Mouse (Mus musculus) adrenal gland, postnatal 25 days (tissue): ENCODE data around the gene Nars2. TPM values are rescaled to one million over a fixed set of nuclear protein-coding genes. Genes with fewer than 3 reads are reported as not detected.
A peak's percentile ranks its signal among the peaks of the same experiment; 100 is the strongest.
"Not testable (repeated sequence)": the region's sequence is repeated elsewhere in the genome, so short reads cannot be mapped to it uniquely, and the experiment has no call there.

Experiments used
- DNase-seq: peaks from one replicate; pipeline ENCODE4 v3.0.0; 2021; ENCODE audit warnings: mixed read lengths
- long read RNA-seq: library from polyadenylated mRNA; stranded (forward); transcript quantifications from one replicate; pipeline ENCODE4 v2.0.0, GENCODE M21; 2021
- total RNA-seq: library from RNA; stranded (reverse); gene quantifications from 2 replicates; pipeline ENCODE4 v1.2.3, GENCODE M21; 2021

Nars2 gene
- total RNA-seq: 19.3 and 19.9 TPM in 2 replicates
- long read RNA-seq, transcript Nars2-201 (14 exons, 3,778 nt): major isoform, 15 of 27 reads
- long read RNA-seq, partial matches to known transcripts: 5 of 27 reads
- long read RNA-seq, other reads (novel, unspliced or antisense): 7 of 27 reads

DNA sequence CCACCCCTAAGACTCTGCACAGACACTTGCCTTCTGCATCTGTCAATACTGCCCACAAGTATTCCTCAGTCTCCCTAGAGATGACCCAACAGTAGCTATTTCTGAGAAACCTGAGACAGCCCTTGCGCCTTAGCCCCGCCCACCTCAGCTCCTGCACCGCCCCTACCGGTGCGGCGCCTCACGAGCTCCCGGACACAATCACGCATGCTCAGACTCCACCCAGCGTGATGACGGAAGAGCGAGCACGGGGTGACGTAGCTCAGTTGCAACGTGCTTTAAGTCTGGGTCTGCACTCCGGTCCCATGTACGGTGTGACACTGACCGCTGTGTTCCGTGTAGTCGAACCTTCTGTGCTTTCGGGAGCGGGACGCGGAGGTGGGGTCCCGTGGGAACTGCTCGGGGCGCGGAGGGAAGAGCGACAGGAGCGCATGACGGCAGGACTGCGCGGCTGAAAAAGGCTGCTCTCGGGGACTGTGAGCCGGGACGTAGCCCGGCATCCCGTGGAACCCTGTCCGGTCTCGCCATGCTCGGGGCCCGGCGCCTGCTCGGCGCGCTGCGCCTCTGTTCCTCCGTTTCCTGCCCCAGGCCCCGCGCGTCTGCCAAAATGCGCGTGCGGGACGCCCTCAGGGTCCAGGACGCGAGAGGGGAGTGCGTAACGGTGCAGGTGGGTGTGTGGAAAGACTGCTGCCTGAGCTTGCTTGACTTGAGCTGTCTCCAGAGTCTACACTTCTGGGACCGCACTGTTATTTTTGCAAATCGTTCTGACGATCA lies at the start of gene Nars2:
Nars2 (plus strand) TSS at position 225 of the 771 bp plus-strand sequence.
- DNase-seq: peak; percentile 87

DNA sequence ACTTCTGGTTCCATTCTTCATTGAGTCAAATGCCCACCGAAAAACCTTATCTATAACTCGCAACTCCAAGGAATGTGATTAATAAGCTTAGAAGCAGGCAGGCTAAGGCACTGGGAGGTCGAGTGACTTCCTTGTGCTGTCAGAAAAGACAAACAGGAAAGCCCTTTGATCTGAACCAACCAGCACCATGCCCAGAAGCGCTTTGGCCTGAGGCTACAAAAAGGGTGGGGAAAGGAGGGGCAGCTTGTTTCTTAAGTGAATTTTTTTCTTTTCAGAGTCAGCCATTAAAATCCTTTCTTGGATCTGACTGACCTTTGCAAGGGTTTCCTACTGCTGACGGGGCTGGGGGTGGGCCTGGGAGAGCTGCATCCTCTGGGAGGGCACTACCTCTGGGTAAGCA lies 49.1 kb upstream of the Nars2 start:
- DNase-seq: no peak

DNA sequence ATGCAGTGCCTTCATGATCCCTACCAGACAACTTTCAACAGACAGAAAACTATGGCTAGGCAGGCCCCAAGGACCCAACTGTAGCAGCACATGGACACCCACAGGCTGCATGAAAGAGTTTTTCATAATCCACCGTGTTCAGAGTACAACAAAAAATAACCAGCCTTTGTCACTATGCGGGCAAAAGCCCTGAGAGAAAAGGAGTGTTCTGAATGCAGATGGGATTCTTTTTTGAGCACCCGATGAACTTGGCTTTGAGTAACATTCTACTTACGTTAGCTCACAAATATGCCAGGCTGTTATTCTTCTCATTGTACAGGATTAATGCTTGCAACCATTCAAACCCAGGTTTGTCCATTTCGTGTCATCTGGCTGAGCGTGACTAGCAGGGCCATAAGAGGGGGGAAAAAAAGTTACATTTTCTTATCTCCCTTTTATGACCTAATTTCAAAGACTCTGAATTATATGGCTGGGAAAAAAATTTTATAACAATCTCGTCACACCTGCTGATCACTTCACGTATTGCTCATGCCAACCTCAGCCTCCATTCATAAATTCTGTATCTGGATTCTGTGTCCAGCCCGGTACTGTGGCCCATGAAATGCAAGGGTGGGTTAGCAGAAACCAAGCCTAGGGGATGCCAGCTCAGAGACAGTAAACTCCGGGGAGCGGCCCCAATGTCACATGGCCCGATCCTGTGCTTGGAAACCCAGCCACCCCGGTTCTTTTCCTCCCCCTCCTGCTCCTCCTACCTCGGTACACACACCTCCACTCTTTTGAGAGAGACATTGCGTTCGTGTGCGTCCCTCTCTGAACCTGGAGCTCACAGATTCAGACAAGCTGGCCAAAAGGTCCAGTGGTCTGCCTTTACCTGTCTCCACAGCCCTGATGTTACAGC lies 48.0 kb upstream of the Nars2 start:
- no peak for DNase-seq

DNA sequence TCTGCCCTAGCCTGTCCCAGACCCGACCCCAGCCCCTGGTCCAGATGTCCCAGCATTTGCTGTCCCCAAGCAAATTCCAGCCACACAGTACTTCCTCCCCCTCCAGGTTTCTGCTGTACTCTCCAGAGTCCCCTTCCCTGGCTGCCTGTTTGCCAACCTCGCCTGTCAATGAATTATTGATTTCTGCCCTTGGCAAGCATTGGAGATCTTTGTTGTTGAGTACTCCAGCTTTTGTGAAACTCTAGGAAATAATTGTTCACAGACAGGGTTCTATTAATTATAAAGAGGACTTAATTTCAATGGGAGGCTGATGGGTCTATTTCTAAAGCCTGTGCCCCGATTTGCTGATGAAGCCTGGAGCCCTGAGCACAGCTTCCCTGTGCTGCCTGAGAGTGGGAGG lies 46.9 kb upstream of the Nars2 start:
- no peak for DNase-seq

DNA sequence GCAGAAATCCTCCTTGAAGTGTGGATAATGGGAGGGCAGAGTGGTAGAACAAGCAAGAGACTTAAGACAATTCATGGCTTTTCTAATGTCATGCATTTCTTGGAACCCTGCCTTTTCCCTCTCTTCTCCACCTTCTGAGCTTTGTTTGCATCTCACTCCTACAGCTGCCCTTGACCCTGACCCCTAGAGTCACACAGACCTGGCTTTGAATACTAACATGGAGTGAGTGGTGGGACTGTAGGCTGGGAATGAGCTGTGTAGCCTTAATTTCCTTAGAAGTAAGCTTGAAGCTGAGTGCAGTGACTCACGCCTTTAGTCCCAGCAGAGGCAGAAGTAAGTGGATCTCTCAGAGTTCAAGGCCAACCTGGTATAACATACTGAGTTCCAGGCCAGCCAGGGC lies 46.4 kb upstream of the Nars2 start:
- no peak for DNase-seq

DNA sequence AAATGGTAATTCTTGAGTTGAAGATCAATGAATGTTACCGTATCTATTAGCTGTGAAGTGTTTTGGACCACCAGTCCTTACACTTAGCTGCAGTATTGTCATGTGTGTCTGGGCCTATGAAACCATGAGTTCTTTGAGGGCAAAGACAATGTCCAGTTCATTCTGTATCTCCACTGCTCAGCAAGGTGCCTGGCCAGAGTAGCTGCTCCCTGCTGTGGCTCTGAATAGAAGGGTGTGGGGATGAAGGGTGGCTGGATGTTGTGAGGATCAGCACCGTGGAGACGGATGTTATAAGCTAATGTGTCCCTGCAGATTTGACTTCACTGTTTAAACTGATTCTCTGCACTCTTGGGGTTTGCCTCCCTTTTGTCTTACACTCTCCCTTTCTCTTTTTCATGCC lies 45.9 kb upstream of the Nars2 start:
- no peak for DNase-seq

DNA sequence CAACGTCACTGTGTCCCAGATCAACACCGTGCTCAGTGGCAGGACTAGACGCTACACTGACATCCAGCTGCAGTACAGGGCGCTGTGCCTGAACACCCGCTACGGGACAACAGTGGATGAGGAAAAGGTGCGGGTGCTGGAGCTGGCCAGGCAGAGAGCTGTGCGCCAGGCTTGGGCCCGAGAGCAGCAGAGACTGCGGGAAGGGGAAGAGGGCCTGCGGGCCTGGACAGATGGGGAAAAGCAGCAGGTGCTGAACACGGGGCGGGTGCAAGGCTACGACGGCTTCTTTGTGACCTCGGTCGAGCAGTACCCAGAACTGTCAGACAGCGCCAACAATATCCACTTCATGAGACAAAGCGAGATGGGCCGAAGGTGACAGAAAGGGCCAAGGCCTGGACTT lies 45.1 kb upstream of the Nars2 start:
- no peak for DNase-seq

DNA sequence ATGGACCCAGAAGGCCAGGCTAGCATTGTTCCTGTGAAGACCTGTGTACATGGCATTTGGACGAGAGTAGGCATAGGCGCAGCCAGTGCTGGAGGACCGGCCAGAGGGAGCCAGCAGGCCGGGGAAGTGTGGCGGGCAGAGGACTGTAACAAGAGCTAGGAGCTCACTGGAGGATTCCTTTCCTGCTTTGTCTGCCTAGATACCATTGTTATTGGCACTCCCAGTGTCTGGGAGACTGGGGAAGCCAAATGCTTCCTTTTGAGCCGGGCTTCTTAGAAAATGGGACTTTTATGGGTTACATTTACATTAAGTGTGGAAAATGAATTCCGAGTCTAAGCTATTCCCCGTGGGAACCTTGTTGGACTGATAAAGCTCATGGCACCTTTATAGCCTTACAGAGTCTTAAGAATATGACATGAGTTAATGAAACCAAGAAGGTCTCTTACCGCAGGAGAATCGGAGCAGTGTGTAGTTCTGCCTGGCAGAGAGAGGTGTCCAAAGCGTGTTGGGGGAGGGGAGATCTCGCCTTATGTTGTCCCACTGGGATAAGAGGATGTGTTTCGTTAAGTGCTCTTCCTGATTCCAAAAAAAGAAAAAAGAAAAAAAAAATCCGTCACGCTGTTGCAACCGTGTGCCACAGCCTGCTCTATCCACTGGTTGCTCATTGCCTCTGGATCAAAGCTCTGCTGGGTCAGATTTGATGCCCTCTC lies 43.2 kb upstream of the Nars2 start:
- DNase-seq: no peak

DNA sequence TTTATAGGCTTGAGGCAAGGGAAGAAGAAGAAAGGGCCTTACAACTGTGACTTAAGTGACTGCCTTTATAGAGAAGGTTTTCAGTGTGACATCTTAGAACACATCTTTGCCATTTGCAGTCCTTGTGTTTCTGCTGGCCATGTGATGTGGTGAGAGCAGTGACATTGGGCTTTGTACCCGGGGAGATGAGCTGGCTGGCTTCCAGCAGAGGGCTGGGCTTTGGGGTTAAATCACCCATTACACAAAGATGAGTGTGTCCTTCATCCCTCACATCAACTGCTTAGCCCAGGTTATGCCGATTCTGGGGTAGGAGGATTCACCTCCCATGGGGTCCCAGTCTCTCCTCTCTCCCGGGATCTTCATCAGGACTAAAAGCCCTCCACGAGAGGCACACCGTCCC lies 41.4 kb upstream of the Nars2 start:
- DNase-seq: peak; percentile 77

DNA sequence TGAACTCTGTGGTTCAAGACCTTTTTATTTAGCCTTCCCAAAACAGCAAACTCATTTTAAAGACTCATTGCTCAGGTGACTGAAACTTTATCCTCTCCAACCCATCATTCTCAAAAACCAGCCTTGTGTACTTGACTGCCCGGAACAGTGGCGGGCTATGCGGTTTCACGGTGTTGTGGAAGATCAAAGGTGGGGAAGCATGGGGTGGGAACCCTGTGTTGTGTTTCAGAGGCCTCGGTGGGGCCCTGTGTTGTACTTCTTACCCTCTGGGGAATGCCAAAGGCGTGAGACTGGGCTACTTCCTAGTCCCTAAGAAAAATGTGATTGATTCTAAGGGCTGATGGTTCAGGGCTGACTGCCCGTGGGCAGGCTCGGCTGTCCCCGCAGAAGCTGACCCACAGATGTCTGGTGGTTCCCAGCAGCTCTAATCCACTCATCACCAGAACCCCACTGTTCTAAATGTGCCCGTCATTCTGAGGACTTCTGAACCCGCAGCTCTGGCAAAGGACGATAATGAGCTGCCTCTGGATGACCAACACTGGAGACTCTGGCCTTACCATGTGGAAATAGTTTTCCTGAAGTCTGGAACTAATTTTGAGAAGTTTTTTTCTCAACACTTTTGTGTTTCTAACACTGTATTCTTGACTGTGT lies 40.9 kb upstream of the Nars2 start:
- no peak for DNase-seq

DNA sequence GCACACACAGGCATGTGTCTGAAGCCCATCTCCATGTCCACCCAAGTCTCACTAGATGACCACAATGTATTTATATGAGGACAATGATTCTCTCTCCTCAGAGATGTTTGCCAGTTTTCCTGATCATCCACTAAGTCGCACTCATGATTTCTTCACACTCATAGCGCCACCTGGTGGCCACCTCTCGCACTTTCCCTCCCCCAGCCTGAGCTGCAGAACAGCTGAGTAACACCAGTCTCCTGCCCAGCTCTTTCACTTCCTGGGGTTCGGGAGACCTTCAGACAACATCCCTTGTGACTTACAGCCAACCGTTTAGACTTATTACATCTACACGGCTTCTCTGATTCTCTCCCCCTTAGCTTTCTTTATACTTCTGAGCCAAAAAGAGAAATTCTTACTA lies 37.3 kb upstream of the Nars2 start:
- DNase-seq: peak; percentile 86

DNA sequence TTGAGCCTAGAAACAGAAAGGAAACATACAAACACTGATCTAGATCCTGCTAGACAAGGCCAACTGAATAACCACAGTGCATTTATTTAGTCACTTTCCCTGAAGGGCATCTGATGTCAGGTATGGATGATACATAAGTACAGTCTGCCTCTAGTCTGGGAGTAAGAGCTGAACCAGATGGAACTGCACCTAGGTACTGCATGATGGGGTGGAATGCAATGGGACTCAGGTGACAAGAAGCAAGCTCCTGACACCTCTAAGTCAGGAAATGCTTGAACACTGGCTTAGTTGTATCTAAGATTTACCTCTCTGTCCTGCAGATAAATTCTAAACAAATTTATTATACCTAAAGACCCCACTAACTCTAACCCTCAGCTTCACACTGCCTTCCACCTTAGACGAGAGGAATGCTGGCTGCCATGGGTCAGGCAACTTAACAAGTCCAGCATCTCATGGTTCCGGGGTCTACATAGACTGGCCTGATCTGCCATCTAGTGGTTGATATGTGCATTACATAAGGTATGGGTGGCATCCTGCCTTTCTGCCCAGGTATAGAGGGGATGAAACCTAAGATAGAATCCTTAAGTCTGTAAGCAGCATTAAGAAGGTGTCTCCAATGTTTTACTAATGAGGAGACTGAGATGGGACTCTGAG lies 35.7 kb upstream of the Nars2 start:
- no peak for DNase-seq

DNA sequence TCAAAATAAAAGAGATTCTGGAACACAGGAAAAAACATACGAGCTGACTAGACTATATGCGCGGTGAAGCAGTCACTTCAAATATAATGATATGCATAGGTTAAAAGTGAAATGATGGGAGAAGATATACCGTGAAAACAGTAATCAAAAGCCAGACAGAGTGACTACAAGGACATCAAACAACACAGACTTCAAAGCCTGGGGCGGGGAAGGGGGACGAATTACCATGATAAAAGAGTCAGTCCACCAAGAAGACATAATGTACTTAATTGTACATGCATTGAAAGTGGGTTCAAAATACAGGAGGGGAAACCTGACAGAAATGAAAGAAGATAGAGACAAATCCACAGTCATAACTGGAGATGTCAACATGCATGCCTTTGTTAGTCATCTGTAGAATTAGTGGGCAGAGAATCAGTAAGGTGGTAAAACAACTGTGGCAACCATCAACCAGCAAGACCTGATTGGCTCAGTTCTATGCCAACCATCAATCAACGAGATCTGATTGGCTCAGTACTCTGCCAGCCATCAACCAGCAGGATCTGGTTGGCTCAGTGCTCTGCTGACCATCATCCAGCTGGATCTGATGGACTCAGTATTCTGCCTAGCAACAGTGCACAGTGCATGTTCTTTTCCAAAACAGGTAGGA lies 30.7 kb upstream of the Nars2 start:
- no peak for DNase-seq

DNA sequence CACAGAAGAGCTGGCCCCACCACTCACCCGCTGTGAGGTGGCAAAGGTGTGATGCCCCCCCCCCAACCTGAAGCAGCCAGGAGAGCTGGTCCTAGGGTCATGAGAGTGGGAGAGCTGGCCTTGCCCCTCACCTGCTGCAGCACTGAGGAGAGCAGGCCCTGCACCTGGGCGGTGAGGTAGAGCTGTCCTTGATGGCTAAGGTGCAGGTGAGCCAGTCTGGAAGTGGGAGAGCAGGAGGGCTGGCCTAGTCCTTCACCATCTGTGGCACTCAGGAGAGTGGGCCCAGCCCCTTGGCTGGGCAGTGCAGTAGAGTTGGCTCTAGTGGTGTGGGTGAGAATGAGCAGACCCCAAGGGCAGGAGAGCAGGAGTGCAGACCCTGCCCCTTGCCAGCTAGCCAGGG lies 28.4 kb upstream of the Nars2 start:
- DNase-seq: no peak

DNA sequence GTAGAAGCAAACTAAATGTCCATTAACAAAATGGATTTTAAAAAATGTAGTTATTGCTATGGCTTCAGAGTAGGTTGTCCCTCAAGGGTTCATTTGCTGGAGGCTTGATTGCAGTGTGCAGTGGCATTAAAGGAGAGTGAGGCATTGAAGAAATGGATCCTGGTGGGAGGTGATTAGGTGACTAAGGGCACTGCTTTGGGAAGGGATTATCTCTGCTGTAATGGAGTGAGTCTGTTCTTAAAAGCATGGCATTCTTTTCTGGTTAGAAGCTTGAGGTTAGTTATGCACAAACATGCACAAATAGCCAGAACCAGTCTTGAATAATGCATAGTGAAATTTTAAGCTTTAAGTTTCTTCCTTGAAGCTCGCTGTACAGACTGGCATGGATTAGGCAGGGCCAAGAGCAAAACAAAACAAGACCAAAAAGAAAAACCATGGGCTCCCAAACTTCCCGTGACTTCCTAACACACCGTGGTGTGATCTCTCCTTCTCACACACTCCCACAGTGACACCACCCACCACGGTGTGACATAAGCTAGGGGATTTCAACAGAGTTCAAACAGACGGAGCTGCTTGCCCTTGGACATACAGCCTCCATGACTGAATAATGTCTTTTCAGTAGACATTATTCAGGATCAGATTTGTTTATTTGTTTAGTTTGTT lies 7.5 kb upstream of the Nars2 start:
- no peak for DNase-seq

DNA sequence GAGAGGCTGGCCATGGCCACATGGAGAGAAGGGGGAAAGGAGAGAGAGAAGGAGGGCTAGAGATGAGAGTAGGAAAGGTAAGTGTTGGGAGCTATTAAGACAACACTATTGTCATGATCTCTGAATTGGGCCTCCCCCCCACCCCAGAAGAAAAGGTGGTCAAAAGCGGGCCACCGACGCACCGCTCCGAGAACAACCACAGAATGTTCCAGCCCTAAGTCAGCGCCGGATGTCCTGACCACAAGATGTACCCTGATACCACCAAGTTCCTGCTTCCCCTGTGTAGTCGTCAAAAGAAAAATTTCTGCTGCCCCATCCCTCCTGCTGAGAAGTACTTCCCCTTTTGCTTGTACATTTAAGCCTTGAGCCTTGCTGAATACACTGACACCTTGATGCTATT lies 4.8 kb upstream of the Nars2 start:
- DNase-seq: not testable (repeated sequence)

DNA sequence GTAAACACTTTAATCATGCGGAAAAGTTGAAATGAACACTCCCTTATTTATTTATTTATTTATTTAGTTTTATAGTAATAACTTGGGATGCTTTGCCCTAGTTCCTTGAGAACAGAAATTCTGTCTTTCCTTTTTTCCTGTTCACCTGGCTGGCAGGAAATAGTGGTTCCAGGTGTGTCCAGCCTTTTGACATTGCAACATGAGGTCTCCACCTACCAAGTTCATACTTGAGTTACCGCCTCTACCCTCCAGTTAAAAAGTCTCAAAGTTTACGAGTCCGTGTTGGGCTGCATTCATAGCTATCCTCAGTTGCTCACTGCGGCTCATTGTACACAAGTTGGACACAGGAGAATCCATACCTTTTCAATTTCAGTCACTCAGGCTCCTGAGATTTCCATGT lies 789 bp downstream of the Nars2 start:
- DNase-seq: no peak

DNA sequence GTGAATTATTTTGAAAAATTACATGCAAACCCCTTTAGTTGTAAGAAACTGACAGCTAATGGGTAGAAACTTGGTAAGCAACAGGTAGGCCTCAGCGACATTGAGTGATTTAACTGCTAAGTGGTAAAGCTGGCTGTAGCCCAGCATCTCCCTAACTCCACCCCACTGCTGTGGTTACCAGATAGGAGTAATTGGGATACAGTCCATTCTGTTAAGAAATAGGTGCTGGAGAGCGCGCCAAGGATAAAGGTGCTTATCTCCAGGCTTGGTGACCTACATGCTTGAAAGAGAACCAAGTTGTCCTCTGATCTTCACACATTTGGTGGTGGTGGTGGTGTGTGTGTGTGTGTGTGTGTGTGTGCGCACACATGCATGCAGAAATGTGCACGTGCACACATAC lies 7.9 kb downstream of the Nars2 start:
- no peak for DNase-seq

DNA sequence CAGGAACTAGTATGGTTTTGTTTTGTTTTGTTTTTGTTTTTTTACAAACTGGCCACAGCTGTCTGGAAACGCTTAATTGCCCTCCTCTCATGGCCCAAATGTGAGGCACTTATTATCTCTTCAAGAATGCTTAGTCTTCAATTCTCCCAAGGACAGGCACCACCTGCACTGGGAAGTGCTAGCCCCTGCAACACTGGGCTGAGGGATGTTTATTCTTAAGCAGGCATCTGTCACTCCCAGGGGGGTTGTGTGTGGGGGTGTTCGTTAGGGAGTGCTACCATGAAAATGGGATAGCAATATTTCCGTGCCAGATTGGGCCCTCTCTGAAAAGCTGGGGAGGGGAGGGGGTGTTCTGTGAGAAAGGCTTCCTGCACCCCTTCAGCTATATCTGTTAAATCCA lies 15.9 kb downstream of the Nars2 start:
- DNase-seq: no peak

DNA sequence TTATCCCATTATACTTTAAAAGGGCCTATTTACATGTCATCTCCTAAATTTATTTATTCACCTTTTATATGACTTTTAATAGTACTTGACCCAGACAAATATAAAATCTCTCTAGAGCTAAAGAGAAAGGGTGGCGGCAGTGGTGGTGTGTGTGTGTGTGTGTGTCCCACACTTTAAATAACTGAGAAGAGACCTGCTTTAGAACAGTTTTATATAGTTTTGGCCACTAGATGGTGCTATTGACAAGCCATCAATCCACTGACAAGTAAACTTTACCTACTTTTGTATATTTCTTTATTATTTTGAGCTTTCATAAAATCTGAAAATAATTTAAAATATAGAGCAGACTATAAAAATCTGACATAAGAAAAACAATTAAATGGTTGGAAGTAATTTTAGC lies 19.1 kb downstream of the Nars2 start:
- no peak for DNase-seq
